Mouse (Mus musculus): ENCODE data around the gene Zfp664. TPM values are rescaled to one million over a fixed set of nuclear protein-coding genes. Genes with fewer than 3 reads are reported as not detected.

Zfp664 gene
- total and polyA plus RNA-seq, 2 experiments, result 5.3 to 12.2 TPM

GRCm38 (mm10) chr5:124912946-124913933 is 50.7 kb downstream of the Zfp664 start:
- no peak for TF ChIP-seq CTCF (IDR thresholded peaks at IDR 0.05; ENCODE audit: low read depth, low read length)
- no peak for TF ChIP-seq POLR2A (IDR thresholded peaks at IDR 0.05; ENCODE audit: extremely low read depth, insufficient read depth, low read length)

GRCm38 (mm10) chr5:124919798-124920197 is 57.3 kb downstream of the Zfp664 start:
- WGBS, result 81% methylated on average over 3 of the region's 3 CpGs
- H3K27me3 ChIP-seq (ENCODE audit: control insufficient read depth, insufficient read depth, low read length), result no peaks in the 10 kb centered on the region
- no peak overlapping the region for H3K4me3 ChIP-seq (ENCODE audit: insufficient read depth, low read depth, low read length)
- H3K9ac ChIP-seq (ENCODE audit: low read depth, low read length), result no peak overlapping the region
- TF ChIP-seq POLR2A (IDR thresholded peaks at IDR 0.05; ENCODE audit: extremely low read depth, insufficient read depth, low read length), result no peak
- H3K27ac ChIP-seq (replicated peaks; ENCODE audit: insufficient read depth, low read depth, low read length), result no peak overlapping the region
- no peak for DNase-seq (ENCODE audit: extremely low read depth, low read depth, low spot score)
- no peaks in the 10 kb centered on the region for H3K79me2 ChIP-seq (ENCODE audit: control insufficient read depth, insufficient read depth, low read length)
- no peaks in the 10 kb centered on the region for H3K4me1 ChIP-seq (ENCODE audit: control insufficient read depth, insufficient read depth, low read length)
- H3K36me3 ChIP-seq (ENCODE audit: control insufficient read depth, insufficient read depth, low read length), result no peaks in the 10 kb centered on the region

More at GRCm38 (mm10) chr5:124912946-124913933, 50.7 kb downstream of the Zfp664 start:
- DNase-seq (ENCODE audit: extremely low read depth, low read depth, low spot score), result no peak
- Histone ChIP-seq H3K36me3 (ENCODE audit: control insufficient read depth, insufficient read depth, low read length) (no peaks in the 10 kb centered on the region), H3K79me2 (ENCODE audit: control insufficient read depth, insufficient read depth, low read length) (no peaks in the 10 kb centered on the region), H3K4me1 (ENCODE audit: control insufficient read depth, insufficient read depth, low read length) (no peaks in the 10 kb centered on the region), H3K4me3 (ENCODE audit: insufficient read depth, low read depth, low read length) (no peak overlapping the region), H3K27ac (replicated peaks; ENCODE audit: insufficient read depth, low read depth, low read length) (no peak overlapping the region), H3K27me3 (ENCODE audit: control insufficient read depth, insufficient read depth, low read length) (no peaks in the 10 kb centered on the region), H3K9ac (ENCODE audit: low read depth, low read length) (no peak overlapping the region)
- 70% methylated on average over 20 of the region's 20 CpGs for WGBS

- no peaks in the 10 kb centered on the region for H3K27me3 ChIP-seq (ENCODE audit: control insufficient read depth, insufficient read depth, low read length)
- no peaks in the 10 kb centered on the region for H3K4me1 ChIP-seq (ENCODE audit: control insufficient read depth, insufficient read depth, low read length)
- H3K36me3 ChIP-seq (ENCODE audit: control insufficient read depth, insufficient read depth, low read length), result no peaks in the 10 kb centered on the region
- no peak for DNase-seq (ENCODE audit: extremely low read depth, low read depth, low spot score)
- TF ChIP-seq CTCF (IDR thresholded peaks at IDR 0.05; ENCODE audit: low read depth, low read length), result no peak
- no peak overlapping the region for H3K9ac ChIP-seq (ENCODE audit: low read depth, low read length)
- no peaks in the 10 kb centered on the region for H3K79me2 ChIP-seq (ENCODE audit: control insufficient read depth, insufficient read depth, low read length)
- no peak overlapping the region for H3K27ac ChIP-seq (replicated peaks; ENCODE audit: insufficient read depth, low read depth, low read length)
- H3K4me3 ChIP-seq (ENCODE audit: insufficient read depth, low read depth, low read length), result no peak overlapping the region
Observed at GRCm38 (mm10) chr5:124921410-124921809, 58.9 kb downstream of the Zfp664 start.

- Histone ChIP-seq H3K4me1 (ENCODE audit: control insufficient read depth, insufficient read depth, low read length) (no peaks in the 10 kb centered on the region), H3K27ac (replicated peaks; ENCODE audit: insufficient read depth, low read depth, low read length) (no peak overlapping the region), H3K4me3 (ENCODE audit: insufficient read depth, low read depth, low read length) (no peak overlapping the region), H3K27me3 (ENCODE audit: control insufficient read depth, insufficient read depth, low read length) (no peaks in the 10 kb centered on the region), H3K79me2 (ENCODE audit: control insufficient read depth, insufficient read depth, low read length) (no peaks in the 10 kb centered on the region), H3K9ac (ENCODE audit: low read depth, low read length) (no peak overlapping the region), H3K36me3 (ENCODE audit: control insufficient read depth, insufficient read depth, low read length) (no peaks in the 10 kb centered on the region)
- 58% methylated on average over 18 of the region's 18 CpGs for WGBS
- TF ChIP-seq CTCF (IDR thresholded peaks at IDR 0.05; ENCODE audit: low read depth, low read length) (no peak), POLR2A (IDR thresholded peaks at IDR 0.05; ENCODE audit: extremely low read depth, insufficient read depth, low read length) (no peak)
- DNase-seq (ENCODE audit: extremely low read depth, low read depth, low spot score), result no peak
Observed at GRCm38 (mm10) chr5:124922356-124923352, 60.2 kb downstream of the Zfp664 start.

GRCm38 (mm10) chr5:124929425-124930054 is 67.0 kb downstream of the Zfp664 start:
- H3K4me1 ChIP-seq (ENCODE audit: control insufficient read depth, insufficient read depth, low read length), result no peaks in the 10 kb centered on the region
- WGBS, result 69% methylated on average over 9 of the region's 9 CpGs
- no peak overlapping the region for H3K9ac ChIP-seq (ENCODE audit: low read depth, low read length)
- no peaks in the 10 kb centered on the region for H3K27me3 ChIP-seq (ENCODE audit: control insufficient read depth, insufficient read depth, low read length)
- no peak overlapping the region for H3K4me3 ChIP-seq (ENCODE audit: insufficient read depth, low read depth, low read length)
- H3K79me2 ChIP-seq (ENCODE audit: control insufficient read depth, insufficient read depth, low read length), result no peaks in the 10 kb centered on the region
- H3K36me3 ChIP-seq (ENCODE audit: control insufficient read depth, insufficient read depth, low read length), result no peaks in the 10 kb centered on the region
- TF ChIP-seq CTCF (IDR thresholded peaks at IDR 0.05; ENCODE audit: low read depth, low read length), result no peak
- TF ChIP-seq POLR2A (IDR thresholded peaks at IDR 0.05; ENCODE audit: extremely low read depth, insufficient read depth, low read length), result no peak
- H3K27ac ChIP-seq (replicated peaks; ENCODE audit: insufficient read depth, low read depth, low read length), result no peak overlapping the region
- no peak for DNase-seq (ENCODE audit: extremely low read depth, low read depth, low spot score)

Measured in liver, adult 2 months (tissue).